Mouse (Mus musculus) heart, adult 2 months (tissue): ENCODE data around the gene Filip1.

Experiments used
- CTCF ChIP-seq: fragments of 200-600 bp; IDR thresholded peaks from 2 replicates; pipeline ENCODE4 v1.8.1; 2022; ENCODE audit warnings: antibody characterized with exemption, mild to moderate bottlenecking, moderate library complexity
- EP300 ChIP-seq: fragments of 200-500 bp; IDR thresholded peaks from 2 replicates; pipeline ENCODE4 v1.6.1; 2011; ENCODE audit warnings: low read depth, low read length, control low read depth; ENCODE audit not compliant: insufficient read depth
- POLR2A ChIP-seq: fragments of 200-500 bp; IDR thresholded peaks from 2 replicates; pipeline ENCODE4 v1.6.1; 2011; ENCODE audit warnings: mild to moderate bottlenecking, low read depth, low read length, control low read depth; ENCODE audit not compliant: insufficient read depth

DNA sequence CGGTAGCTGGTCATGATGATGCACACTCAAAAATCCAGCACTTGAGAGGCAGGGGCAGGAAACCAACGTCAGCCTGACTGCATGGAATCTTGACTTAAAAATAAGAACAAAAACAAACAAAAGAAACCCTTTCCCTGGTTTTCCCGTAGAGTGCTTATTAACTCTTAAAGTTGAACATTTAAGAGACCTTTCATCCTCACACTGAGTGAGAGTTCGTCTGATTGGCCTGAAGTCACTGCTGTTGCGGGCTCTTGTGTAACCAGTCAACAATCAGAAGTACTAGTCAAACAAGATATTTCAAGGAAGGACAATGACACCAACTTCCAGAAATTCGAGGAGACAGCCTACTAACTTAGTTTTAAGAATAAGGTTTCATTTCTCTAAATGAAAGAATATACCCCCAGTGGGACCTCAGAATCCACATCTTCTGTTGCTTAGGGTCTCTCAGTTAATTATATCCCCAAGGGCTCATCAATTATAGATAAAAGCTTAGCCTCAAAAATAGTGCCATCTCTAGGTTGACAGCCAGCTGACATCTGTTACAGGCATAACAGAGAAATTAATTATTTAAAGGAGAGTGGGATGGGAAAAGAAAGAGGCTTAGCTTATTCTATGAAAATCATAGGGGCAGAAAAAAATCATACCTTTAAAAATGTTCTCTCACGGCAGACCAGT is 216.1 kb downstream of the Filip1 start:
- TF ChIP-seq CTCF (no peak), POLR2A (no peak), EP300 (no peak)
